Mouse (Mus musculus): ENCODE measurements around the gene Vezf1. TPM values are rescaled to one million over a fixed set of nuclear protein-coding genes. Genes with fewer than 3 reads are reported as not detected.

The Vezf1 gene
- polyA plus RNA-seq, 1 experiment from 2014 or later: 23.3 TPM

DNA sequence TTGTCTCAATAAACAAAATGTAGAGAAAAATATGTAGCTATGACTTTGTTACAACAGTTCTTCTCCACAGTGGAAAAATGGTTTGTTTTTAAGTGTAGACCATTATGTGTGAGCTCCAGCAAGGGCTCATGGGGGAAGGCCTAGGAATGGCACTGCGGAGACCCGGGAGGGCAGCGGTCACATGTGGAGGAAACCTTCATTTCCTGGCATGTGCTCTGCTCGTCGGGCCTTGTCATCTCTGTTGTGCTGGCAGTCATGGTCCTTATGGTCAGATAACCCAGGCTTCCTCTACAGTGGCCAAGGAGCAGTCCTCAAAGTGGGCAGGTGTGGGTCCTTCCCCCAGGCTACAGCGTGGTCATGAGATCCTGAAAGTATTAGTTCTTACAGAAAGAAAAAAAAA lies 15.6 kb downstream of the Vezf1 start:
- no peaks in the 10 kb centered on the region for H3K27me3 ChIP-seq (replicated peaks; ENCODE audit: control insufficient read depth, insufficient read depth, low read length)
- H3K9ac ChIP-seq (ENCODE audit: low read depth, low read length): no peak overlapping the region
- 69% methylated on average over 6 of the region's 6 CpGs for whole genome bisulfite sequencing
- no peak overlapping the region for H3K4me3 ChIP-seq (ENCODE audit: low read length)
- 0 out of 2 replicates have a peak, but pooled peaks cover 6% of the 10 kb centered on the region for H3K36me3 ChIP-seq (ENCODE audit: control insufficient read depth, insufficient read depth, low read length)
- peaks cover 4% of the 10 kb centered on the region for H3K4me1 ChIP-seq (ENCODE audit: control insufficient read depth, insufficient read depth, low read length)
- no peak for ATAC-seq
- no peak overlapping the region for H3K4me2 ChIP-seq (ENCODE audit: low read depth, low read length)
- no peaks in the 10 kb centered on the region for H3K9me3 ChIP-seq (ENCODE audit: control insufficient read depth, low read length)
- no peak overlapping the region for H3K27ac ChIP-seq (ENCODE audit: low read length)

DNA sequence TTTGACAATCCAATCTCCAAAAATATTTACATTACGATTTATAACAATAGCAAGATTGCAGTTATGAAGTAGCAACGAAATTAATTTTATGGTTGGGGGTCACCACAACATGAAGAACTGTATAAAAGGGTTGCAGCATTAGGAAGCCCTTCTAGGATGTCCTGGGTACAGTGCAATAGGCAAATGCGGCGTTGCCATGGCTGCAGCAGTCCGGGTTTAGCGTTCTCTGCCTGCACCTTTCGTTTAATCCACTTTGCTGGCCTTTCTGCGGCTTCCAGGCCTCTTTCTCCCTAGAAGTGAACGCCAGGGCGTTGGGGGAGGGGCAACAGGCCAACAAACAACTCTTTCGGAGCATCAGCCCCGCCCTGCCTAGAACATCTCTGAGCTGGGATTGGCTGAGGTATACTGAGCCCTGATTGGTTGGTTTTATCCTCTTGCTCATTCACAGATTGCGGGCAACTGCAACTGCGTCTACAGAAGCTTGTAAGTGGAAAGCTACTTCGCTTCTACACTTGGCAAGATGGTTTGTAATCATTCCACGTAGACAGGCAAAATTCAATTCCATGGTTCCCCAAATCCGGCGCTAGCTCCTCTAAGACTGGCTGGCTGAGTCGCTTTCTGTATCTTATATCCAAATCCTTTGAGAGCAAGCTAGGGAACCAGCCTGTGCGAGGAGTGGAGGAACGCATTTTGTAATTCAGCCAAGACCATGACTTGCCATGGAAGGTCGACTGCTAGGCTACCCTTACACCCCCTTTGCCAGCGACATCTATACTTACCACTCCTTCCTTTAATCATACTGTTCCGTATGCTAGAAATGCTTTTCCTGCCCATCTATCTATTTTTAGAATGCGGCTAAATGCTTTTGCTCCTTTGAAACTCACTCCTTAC lies 18.9 kb downstream of the Vezf1 start:
- no peaks in the 10 kb centered on the region for H3K36me3 ChIP-seq (ENCODE audit: control insufficient read depth, insufficient read depth, low read length)
- 6% methylated on average over 25 of the region's 25 CpGs for WGBS
- no peaks in the 10 kb centered on the region for H3K9me3 ChIP-seq (ENCODE audit: control insufficient read depth, low read length)
- peak overlapping the region; percentile 77 for H3K4me2 ChIP-seq (ENCODE audit: low read depth, low read length)
- peak overlapping the region; percentile 51 for H3K9ac ChIP-seq (ENCODE audit: low read depth, low read length)
- ATAC-seq: peak; percentile 96
- H3K4me3 ChIP-seq (ENCODE audit: low read length): peak overlapping the region; percentile 42
- peak overlapping the region; percentile 73 for H3K27ac ChIP-seq (ENCODE audit: low read length)
- peaks cover 4% of the 10 kb centered on the region for H3K4me1 ChIP-seq (ENCODE audit: control insufficient read depth, insufficient read depth, low read length)
- no peaks in the 10 kb centered on the region for H3K27me3 ChIP-seq (replicated peaks; ENCODE audit: control insufficient read depth, insufficient read depth, low read length)

GRCm38 (mm10) chr11:88089150-88089549 lies 21.1 kb downstream of the Vezf1 start:
- Histone ChIP-seq H3K4me1 (ENCODE audit: control insufficient read depth, insufficient read depth, low read length) (peaks cover 4% of the 10 kb centered on the region), H3K4me2 (ENCODE audit: low read depth, low read length) (no peak overlapping the region), H3K27ac (ENCODE audit: low read length) (no peak overlapping the region), H3K9me3 (ENCODE audit: control insufficient read depth, low read length) (no peaks in the 10 kb centered on the region), H3K27me3 (replicated peaks; ENCODE audit: control insufficient read depth, insufficient read depth, low read length) (no peaks in the 10 kb centered on the region), H3K36me3 (ENCODE audit: control insufficient read depth, insufficient read depth, low read length) (no peaks in the 10 kb centered on the region), H3K9ac (ENCODE audit: low read depth, low read length) (no peak overlapping the region), H3K4me3 (ENCODE audit: low read length) (no peak overlapping the region)
- no peak for ATAC-seq
- WGBS: 65% methylated on average over 5 of the region's 5 CpGs

DNA sequence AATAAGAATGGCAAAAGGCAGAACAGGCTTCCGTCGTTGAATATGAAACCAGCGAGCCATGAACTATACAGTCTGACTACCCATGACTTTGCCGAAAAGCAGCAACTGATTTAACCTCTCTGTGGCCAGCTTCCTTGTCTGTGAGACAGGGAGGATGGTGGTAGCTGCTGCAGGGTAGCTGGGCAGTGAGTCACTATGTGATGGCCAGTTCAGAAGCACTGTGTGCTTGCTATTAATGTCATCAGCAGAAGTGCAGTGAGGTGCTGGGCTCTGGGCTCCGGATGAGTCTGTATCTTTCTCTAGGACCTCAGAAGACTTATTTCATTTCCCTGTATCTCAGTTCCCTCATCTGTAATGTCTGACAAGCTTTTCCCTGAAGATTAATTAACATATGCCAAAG lies 22.2 kb downstream of the Vezf1 start:
- Histone ChIP-seq H3K4me1 (ENCODE audit: control insufficient read depth, insufficient read depth, low read length) (peaks cover 4% of the 10 kb centered on the region), H3K36me3 (ENCODE audit: control insufficient read depth, insufficient read depth, low read length) (no peaks in the 10 kb centered on the region), H3K9me3 (ENCODE audit: control insufficient read depth, low read length) (no peaks in the 10 kb centered on the region), H3K9ac (ENCODE audit: low read depth, low read length) (no peak overlapping the region), H3K4me3 (ENCODE audit: low read length) (no peak overlapping the region), H3K27ac (ENCODE audit: low read length) (no peak overlapping the region), H3K27me3 (replicated peaks; ENCODE audit: control insufficient read depth, insufficient read depth, low read length) (no peaks in the 10 kb centered on the region), H3K4me2 (ENCODE audit: low read depth, low read length) (no peak overlapping the region)
- 75% methylated on average over 5 of the region's 5 CpGs for WGBS
- no peak for ATAC-seq

GRCm38 (mm10) chr11:88091949-88092348 lies 23.9 kb downstream of the Vezf1 start:
- no peak for ATAC-seq

GRCm38 (mm10) chr11:88097173-88097572 lies 29.1 kb downstream of the Vezf1 start:
- 33% methylated on average over 4 of the region's 4 CpGs for WGBS
- H3K9me3 ChIP-seq (ENCODE audit: control insufficient read depth, low read length): no peaks in the 10 kb centered on the region
- H3K27me3 ChIP-seq (replicated peaks; ENCODE audit: control insufficient read depth, insufficient read depth, low read length): no peaks in the 10 kb centered on the region
- H3K4me3 ChIP-seq (ENCODE audit: low read length): no peak overlapping the region
- H3K4me2 ChIP-seq (ENCODE audit: low read depth, low read length): no peak overlapping the region
- H3K36me3 ChIP-seq (ENCODE audit: control insufficient read depth, insufficient read depth, low read length): no peaks in the 10 kb centered on the region
- peaks cover 15% of the 10 kb centered on the region; the same call in 1 of the 2 replicates for H3K4me1 ChIP-seq (ENCODE audit: control insufficient read depth, insufficient read depth, low read length)
- H3K9ac ChIP-seq (ENCODE audit: low read depth, low read length): peak overlapping the region; percentile 20; the same call in 1 of the 2 replicates
- 0 out of 2 replicates have a peak, but pooled peaks have one; percentile 34 for ATAC-seq
- peak overlapping the region; percentile 73 for H3K27ac ChIP-seq (ENCODE audit: low read length)

More at GRCm38 (mm10) chr11:88091949-88092348, 23.9 kb downstream of the Vezf1 start:
- Histone ChIP-seq H3K27ac (ENCODE audit: low read length) (no peak overlapping the region), H3K4me1 (ENCODE audit: control insufficient read depth, insufficient read depth, low read length) (peaks cover 11% of the 10 kb centered on the region), H3K36me3 (ENCODE audit: control insufficient read depth, insufficient read depth, low read length) (no peaks in the 10 kb centered on the region), H3K27me3 (replicated peaks; ENCODE audit: control insufficient read depth, insufficient read depth, low read length) (no peaks in the 10 kb centered on the region), H3K9me3 (ENCODE audit: control insufficient read depth, low read length) (no peaks in the 10 kb centered on the region), H3K4me2 (ENCODE audit: low read depth, low read length) (no peak overlapping the region), H3K9ac (ENCODE audit: low read depth, low read length) (no peak overlapping the region), H3K4me3 (ENCODE audit: low read length) (no peak overlapping the region)
- 80% methylated on average over 1 of the region's 1 CpGs for WGBS

GRCm38 (mm10) chr11:88098021-88098729 lies 30.1 kb downstream of the Vezf1 start, which contains the start of gene Cuedc1:
Cuedc1 (plus strand) TSS chr11:88098058.
- WGBS: 33% methylated on average over 17 of the region's 17 CpGs
- ATAC-seq: no peak
- peak within 1 kb of the TSS; percentile 91 for H3K27ac ChIP-seq (ENCODE audit: low read length)

DNA sequence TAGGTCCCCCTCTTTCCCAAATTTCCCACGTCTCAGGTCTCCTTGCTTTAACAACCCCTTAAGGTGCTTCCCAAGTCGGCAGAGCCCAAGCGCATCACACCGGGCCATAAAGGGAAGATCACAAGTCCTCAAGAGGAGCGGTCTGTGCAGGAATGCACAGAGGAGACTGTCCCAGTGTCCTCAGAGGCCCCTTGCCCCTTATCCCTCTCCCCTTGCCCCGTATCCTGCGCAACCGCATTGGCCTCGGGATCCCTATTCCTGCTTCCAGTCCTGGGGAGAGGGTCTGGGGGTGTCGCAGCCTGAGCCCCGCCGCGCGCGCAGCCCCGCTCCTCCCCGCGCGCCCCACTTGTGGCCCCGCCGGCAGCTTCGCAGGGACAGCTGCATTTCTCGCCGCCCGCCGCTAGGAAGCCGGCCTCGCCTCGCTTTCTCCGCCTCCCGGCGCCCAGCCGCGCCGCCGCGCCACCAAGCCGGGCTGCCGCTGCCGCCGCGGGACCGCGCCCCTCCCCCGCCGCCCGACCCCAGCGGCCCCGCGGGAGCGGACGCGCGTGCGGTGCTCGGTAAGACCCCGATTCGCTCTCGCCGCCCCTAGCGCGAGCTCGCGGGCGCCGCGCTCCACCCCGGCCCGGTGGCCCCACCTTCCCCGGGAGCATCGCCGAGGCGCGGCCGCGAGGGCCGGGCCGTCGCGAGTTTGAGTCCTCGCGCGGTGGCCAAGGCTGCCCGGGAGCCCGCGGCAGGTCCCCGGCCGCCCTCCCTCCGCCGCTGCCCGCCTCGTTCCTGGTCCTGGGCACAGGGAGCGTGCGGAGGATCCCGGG lies 30.9 kb downstream of the Vezf1 start:
- H3K9ac ChIP-seq (ENCODE audit: low read depth, low read length): peak overlapping the region; percentile 89
- no peaks in the 10 kb centered on the region for H3K9me3 ChIP-seq (ENCODE audit: control insufficient read depth, low read length)
- ATAC-seq: peak; percentile 75
- peaks cover 15% of the 10 kb centered on the region; the same call in 1 of the 2 replicates for H3K4me1 ChIP-seq (ENCODE audit: control insufficient read depth, insufficient read depth, low read length)
- H3K27ac ChIP-seq (ENCODE audit: low read length): peak overlapping the region; percentile 91
- no peaks in the 10 kb centered on the region for H3K36me3 ChIP-seq (ENCODE audit: control insufficient read depth, insufficient read depth, low read length)
- under 1% methylated on average over 69 of the region's 95 CpGs for WGBS
- H3K4me2 ChIP-seq (ENCODE audit: low read depth, low read length): peak overlapping the region; percentile 95
- H3K27me3 ChIP-seq (replicated peaks; ENCODE audit: control insufficient read depth, insufficient read depth, low read length): no peaks in the 10 kb centered on the region
- peak overlapping the region; percentile 78 for H3K4me3 ChIP-seq (ENCODE audit: low read length)

More at GRCm38 (mm10) chr11:88098021-88098729, 30.1 kb downstream of the Vezf1 start, which contains the start of gene Cuedc1:
- H3K9me3 ChIP-seq (ENCODE audit: control insufficient read depth, low read length): no peaks in the 10 kb centered on the region
- peak within 1 kb of the TSS; percentile 78 for H3K4me3 ChIP-seq (ENCODE audit: low read length)
- H3K36me3 ChIP-seq (ENCODE audit: control insufficient read depth, insufficient read depth, low read length): no peaks in the 10 kb centered on the region
- peak within 1 kb of the TSS; percentile 95 for H3K4me2 ChIP-seq (ENCODE audit: low read depth, low read length)
- peaks cover 15% of the 10 kb centered on the region; the same call in 1 of the 2 replicates for H3K4me1 ChIP-seq (ENCODE audit: control insufficient read depth, insufficient read depth, low read length)
- H3K9ac ChIP-seq (ENCODE audit: low read depth, low read length): peak within 1 kb of the TSS; percentile 89
- no peaks in the 10 kb centered on the region for H3K27me3 ChIP-seq (replicated peaks; ENCODE audit: control insufficient read depth, insufficient read depth, low read length)
